Mouse (Mus musculus) cortical plate, adult 2 months (tissue): ENCODE data around the gene Hmbs. TPM values are rescaled to one million over a fixed set of nuclear protein-coding genes. Genes with fewer than 3 reads are reported as not detected.
"Not testable (repeated sequence)": the region's sequence is repeated elsewhere in the genome, so short reads cannot be mapped to it uniquely, and the experiment has no call there.

Source experiments
- H3K27ac ChIP-seq: fragments of 200-500 bp; 2 replicates; pipeline ENCODE4 v1.5.1; 2012; ENCODE audit warnings: low read length, control low read depth, inconsistent platforms; ENCODE audit not compliant: insufficient read depth
- H3K4me1 ChIP-seq: fragments of 200-500 bp; 2 replicates; pipeline ENCODE4 v1.6.1; 2011; ENCODE audit warnings: low read length; ENCODE audit not compliant: control insufficient read depth, insufficient read depth
- H3K4me3 ChIP-seq: fragments of 200-500 bp; 2 replicates; pipeline ENCODE4 v1.5.1; 2011; ENCODE audit warnings: mild to moderate bottlenecking, low read length, control low read depth; ENCODE audit not compliant: insufficient read depth
- CTCF ChIP-seq: fragments of 200-500 bp; IDR thresholded peaks from 2 replicates; pipeline ENCODE4 v1.5.1; 2011; ENCODE audit warnings: mild to moderate bottlenecking, control low read depth, low read length; ENCODE audit not compliant: insufficient read depth; ENCODE audit errors: extremely low read depth
- POLR2A ChIP-seq: fragments of 200-500 bp; IDR thresholded peaks from 2 replicates; pipeline ENCODE4 v1.6.1; 2011; ENCODE audit warnings: mild to moderate bottlenecking, low read length, control low read depth; ENCODE audit not compliant: insufficient read depth; ENCODE audit errors: extremely low read depth
- polyA plus RNA-seq: library from polyadenylated mRNA; depleted of rRNA; stranded (reverse); fragments of >200 nt; gene quantifications from 2 replicates; pipeline ENCODE4 v1.2.3, GENCODE M21; 2012

Gene Hmbs
- polyA plus RNA-seq, 1 experiment, result 31.2 TPM

DNA sequence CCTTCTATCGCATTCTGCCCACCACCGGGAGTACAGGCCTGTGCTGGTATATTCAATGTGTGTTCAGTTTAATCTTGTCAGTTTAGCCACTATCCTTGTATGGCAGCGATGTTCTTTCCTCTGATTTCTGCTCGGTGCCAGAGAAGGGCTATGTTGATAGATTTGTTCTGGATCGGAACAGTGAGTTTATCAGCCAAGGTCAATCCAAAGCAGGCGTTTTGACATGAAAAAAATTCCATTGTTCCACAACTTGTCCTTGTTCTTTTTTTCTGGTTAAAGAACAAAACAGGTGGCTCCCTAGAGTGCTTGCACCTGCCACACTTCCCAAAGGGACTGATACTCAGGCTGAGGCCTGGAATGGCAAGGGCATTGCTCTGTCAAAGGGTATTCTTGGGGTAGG is 32.1 kb upstream of the Hmbs start:
- H3K4me1 ChIP-seq, result peaks cover 4% of the 10 kb centered on the region; the same call in 1 of the 2 replicates
- H3K27ac ChIP-seq, result no peak overlapping the region
- no peak overlapping the region for H3K4me3 ChIP-seq
- TF ChIP-seq CTCF, result no peak
- no peak for TF ChIP-seq POLR2A

DNA sequence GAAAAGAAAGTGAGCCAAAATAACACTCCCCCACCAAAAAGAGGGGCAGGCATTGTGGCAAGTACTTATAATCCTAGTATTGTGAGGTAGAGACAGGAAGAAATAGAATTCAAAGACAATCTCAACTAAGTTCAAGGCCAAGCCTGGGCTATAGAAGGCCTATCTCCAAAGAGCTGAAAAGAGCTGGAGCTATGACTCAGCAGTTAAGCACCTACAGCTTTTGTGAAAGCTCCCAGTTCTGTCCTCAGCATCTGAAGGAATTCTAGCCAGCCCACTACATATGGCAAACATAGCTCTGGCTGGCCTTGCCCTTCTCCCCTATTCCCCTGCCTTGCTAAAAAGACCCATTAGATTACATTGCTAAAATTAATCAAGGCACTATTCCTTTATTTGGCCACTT is 29.4 kb upstream of the Hmbs start:
- Histone ChIP-seq H3K4me1 (no peaks in the 10 kb centered on the region), H3K4me3 (no peak overlapping the region), H3K27ac (no peak overlapping the region)
- TF ChIP-seq POLR2A (no peak), CTCF (no peak)

DNA sequence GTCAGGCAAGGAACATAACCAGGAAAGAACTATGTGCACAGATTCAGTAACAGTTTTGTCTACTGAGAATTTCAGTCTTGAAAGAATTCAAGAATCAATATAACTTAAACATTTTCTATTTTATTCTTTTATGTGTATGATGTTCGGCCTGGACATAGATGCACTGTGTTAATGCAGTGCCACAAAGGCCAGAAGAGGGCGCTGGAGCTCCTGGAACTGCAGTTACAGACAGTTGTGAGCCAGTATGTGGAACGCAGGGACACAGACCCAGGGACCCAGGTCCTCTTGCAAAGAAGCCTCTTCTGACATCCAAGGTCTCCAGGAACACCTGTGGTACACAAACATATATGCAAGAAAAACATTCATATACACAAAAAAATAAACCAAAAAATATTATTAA is 20.5 kb upstream of the Hmbs start:
- H3K4me3 ChIP-seq, result no peak overlapping the region
- H3K27ac ChIP-seq, result no peak overlapping the region
- peaks cover 2% of the 10 kb centered on the region; the same call in 1 of the 2 replicates for H3K4me1 ChIP-seq
- TF ChIP-seq POLR2A (no peak), CTCF (0 out of 2 replicates have a peak, but pooled peaks have one; percentile 16)

DNA sequence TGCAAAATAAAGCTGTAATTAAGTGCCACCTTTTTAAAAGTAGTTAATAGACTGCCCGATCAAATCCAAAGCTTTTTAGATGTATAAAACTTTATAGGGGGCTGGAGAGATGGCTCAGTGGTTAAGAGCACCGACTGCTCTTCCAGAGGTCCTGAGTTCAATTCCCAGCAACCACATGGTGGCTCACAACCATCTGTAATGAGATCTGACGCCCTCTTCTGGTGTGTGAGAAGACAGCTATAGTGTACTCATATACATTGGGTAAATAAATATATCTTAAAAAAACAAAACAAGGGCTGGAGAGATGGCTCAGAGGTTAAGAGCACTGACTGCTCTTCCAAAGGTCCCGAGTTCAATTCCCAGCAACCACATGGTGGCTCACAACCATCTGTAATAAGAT is 17.9 kb upstream of the Hmbs start:
- H3K4me1 ChIP-seq, H3K27ac ChIP-seq: not testable (repeated sequence)
- peak overlapping the region; percentile 80 for H3K4me3 ChIP-seq

DNA sequence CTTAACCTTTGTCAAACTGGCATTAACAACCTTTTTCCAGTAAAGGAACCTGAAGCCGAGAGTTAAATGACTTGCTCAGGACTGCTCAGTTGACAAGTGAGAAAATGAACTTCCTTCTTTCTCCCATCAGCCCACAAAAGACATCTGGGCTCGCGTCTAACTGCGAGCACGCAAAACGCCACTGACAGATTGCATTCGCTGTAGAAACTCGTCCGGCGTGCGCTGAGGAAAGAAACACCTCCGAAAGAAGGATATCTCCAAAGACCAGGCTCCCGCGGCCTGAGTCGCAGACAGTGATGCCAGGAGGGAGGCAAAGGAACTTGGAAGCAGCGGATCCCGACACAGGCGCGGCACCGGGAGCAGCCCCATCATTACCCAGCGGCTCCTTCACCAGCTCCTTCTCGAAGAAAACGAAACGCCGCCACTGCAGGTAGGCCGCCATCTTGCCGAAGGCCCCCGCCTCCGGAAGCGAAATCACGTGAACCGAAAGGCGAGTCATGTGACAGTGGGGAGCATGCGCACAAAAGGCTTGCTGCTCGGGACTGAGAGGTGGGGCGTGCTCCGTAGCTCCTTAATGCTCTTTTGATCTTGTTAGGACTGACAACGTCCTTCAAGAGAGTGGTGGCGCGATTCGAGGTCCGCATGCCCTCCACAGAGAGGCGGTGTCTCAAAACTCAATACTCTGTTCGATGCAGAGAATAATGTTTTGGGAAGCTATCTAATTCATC is 17.3 kb upstream of the Hmbs start, which contains the start of gene Vps11:
Gene Vps11 (minus strand): TSS at position 481 of the 728 bp plus-strand sequence.
- no peak for TF ChIP-seq CTCF
- TF ChIP-seq POLR2A, result peak; percentile 97

DNA sequence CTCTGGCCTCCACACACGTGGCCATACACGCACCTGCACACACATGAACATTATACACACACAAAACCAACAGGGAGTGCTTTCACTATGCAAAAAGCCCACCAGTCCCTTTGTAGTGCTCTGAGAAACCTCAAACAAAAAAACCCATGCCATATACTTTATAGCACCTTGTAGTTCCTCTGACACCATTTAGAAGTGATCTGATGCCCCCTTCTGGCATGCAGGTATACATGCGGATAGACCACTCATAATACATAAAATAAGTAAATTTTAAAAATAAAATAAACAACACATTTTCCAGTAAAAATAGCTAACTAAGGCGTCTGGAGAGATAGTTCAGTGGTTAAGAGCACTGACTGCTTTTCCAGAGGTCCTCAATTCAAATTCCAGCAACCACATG is 13.2 kb upstream of the Hmbs start:
- no peak for TF ChIP-seq POLR2A
- no peak for TF ChIP-seq CTCF
- no peak overlapping the region for H3K27ac ChIP-seq
- peaks cover 2% of the 10 kb centered on the region; the same call in 1 of the 2 replicates for H3K4me1 ChIP-seq
- no peak overlapping the region for H3K4me3 ChIP-seq

More for the DNA sequence above, 17.3 kb upstream of the Hmbs start, which contains the start of gene Vps11:
- Histone ChIP-seq H3K4me3 (peak within 1 kb of the TSS; percentile 80), H3K27ac (0 out of 2 replicates have a peak within 1 kb of the TSS, but pooled peaks have one; percentile 32), H3K4me1 (peaks cover 2% of the 10 kb centered on the region; the same call in 1 of the 2 replicates)

DNA sequence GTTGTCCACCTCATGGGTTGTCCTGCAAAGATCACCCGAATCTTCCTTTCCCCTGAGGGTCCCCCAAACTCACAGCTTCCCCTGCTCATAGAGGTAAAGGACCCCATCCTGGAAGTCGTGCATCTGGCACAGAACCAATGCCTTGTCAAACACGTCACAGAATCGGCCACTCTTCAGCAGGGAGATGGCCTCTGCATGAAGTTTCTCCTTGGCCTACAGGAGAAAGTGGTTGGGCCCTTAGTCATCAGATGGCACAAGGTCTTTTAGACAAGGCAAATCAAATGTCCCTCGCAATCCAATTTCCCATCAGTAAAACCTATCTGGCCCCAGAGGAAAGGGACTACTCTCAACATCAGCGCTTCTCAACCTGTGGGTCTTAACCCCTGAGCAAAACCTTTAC is 9.1 kb upstream of the Hmbs start:
- TF ChIP-seq POLR2A (no peak), CTCF (no peak)
- Histone ChIP-seq H3K4me1 (no peaks in the 10 kb centered on the region; the same call in 1 of the 2 replicates), H3K27ac (no peak overlapping the region)

DNA sequence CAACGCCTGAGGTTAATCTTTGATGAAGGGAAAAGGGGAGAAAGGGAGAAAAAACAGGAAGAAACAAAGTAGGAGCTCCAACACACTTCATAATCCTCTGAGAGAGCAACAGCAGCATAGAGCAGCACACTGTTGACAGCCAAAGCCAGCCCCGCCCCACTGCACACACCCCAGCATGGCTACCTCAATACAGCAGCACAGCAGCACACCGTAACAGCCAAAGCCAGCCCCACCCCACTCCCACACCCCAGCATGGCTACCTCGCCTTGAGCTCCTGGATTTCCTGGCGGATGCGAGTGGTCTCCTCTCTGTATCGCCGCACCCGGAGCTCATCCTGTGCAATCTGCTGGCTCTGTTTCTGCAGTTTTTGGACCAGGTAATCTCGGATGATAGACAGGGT is 8.3 kb upstream of the Hmbs start:
- TF ChIP-seq CTCF (no peak), POLR2A (no peak)
- no peak overlapping the region for H3K27ac ChIP-seq
- H3K4me1 ChIP-seq, result no peaks in the 10 kb centered on the region; the same call in 1 of the 2 replicates
- H3K4me3 ChIP-seq, result no peak overlapping the region

More for the DNA sequence above, 9.1 kb upstream of the Hmbs start:
- H3K4me3 ChIP-seq, result no peak overlapping the region

DNA sequence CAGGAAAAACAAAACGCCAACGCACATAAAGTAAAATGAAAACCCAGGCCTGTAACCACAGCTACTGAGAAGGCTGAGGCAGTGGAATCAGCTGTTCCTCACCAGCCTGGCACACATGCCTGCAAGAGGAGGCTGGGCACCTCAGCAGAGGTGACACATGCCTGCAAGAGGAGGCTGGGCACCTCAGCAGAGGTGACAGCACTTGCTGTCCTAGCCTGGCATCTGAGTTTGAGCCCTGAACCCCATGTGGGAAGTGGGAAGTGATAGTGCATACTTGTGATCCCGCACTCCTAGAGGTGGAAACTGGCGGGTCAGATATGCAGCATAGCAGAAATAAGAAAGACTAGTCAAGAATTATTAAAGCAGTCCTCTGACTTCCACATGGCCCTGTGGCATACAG is 7.4 kb upstream of the Hmbs start:
- H3K27ac ChIP-seq, result no peak overlapping the region
- no peak for TF ChIP-seq CTCF
- no peak for TF ChIP-seq POLR2A
- no peak overlapping the region for H3K4me3 ChIP-seq
- H3K4me1 ChIP-seq, result no peaks in the 10 kb centered on the region; the same call in 1 of the 2 replicates

DNA sequence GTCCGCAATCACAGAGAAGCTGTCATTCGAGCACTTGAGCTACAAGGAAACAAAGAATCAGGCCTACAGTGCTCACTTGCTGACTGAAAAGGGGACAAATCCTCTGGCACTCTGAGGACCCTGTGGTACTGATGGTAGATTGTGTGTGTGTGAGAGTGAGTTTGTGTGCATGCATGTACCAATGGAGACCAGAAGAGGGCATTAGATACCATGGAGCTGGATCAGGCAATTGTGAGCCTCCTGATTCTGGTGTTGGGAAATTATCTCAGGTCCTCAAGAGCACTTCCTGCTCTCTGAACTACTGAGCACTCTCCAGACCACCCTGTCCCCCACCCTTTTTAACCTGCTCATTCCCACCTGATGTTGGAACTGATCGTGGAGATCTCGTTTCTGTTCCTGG is 4.5 kb upstream of the Hmbs start:
- Histone ChIP-seq H3K4me3 (no peak overlapping the region), H3K4me1 (no peaks in the 10 kb centered on the region; the same call in 1 of the 2 replicates), H3K27ac (no peak overlapping the region)
- no peak for TF ChIP-seq POLR2A
- TF ChIP-seq CTCF, result no peak
